Mouse (Mus musculus): ENCODE measurements at regions not wholly inside any gene's neighbourhood (a gene's known extent, or its start where the extent isn't known, plus 50 kb on each side); places are given as distances from the start of the nearest gene placed in this dataset.
"Not testable (repeated sequence)": the region's sequence is repeated elsewhere in the genome, so short reads cannot be mapped to it uniquely, and the experiment has no call there.

GRCm38 (mm10) chr14:86211654-86212053, 929.4 kb downstream of the Diaph3 start:
- ATAC-seq (replicated peaks; ENCODE audit: poor library complexity): no peak

- no peak for ATAC-seq (replicated peaks; ENCODE audit: poor library complexity)
These were observed 936.5 kb downstream of the Diaph3 start for GRCm38 (mm10) chr14:86204582-86204981.

DNA sequence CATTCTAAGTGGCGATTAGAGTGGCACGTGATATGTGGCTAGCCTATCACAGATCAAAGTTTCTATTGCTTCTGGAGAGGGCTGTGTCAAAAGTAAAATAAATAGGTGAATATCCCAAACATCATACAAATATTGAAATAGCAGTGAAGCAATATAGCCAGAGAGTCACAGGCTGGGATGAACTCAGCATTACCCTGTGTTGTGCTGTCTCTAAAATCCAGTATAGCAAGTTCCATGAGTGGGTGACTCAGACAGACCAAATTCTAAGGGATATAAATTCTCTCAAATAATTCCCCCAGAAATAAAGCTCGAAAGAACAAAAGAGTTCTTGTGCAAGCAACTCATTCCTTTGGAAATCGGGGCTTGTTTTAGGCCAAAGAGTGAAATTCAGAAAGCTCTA, 943.2 kb downstream of the Diaph3 start:
- no peak for ATAC-seq (replicated peaks; ENCODE audit: poor library complexity)

DNA sequence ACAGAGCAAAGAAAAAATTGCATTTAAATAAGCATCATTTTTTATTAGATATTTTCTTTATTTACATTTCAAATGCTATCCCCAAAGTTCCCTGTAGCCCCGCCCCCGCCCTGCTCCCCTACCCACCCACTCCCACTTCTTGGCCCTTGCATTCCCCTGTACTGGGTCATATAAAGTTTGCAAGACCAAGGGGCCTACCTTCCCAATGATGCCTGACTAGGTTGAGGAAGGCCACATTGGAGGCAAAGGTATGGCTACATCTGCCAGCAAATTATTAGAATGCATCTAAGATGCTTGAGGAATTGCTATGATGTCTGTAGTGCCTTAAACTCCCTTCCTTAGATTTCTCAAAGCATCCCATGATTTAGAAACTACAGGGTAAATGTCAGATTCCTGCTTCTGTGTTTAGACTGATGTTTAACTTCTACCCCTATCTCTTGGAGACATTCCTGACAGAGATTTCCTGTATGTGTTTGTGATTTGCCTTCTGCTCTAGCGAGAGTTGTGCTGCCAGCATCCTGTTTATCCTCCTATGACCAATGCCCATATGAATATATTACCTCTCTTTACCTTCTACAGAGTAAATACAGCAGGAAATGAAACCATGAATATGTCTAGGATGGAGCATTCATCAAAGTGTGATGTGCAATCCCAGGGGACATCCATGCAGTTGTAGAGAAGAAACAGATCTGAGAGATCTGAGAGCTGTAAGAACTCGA, 956.2 kb downstream of the Diaph3 start:
- ATAC-seq (replicated peaks; ENCODE audit: poor library complexity): no peak

- no peak for ATAC-seq (replicated peaks; ENCODE audit: poor library complexity)
These were observed 962.5 kb downstream of the Diaph3 start for GRCm38 (mm10) chr14:86178517-86178916.

- ATAC-seq (replicated peaks; ENCODE audit: poor library complexity): no peak
These were observed 969.9 kb downstream of the Diaph3 start for GRCm38 (mm10) chr14:86171118-86171517.

DNA sequence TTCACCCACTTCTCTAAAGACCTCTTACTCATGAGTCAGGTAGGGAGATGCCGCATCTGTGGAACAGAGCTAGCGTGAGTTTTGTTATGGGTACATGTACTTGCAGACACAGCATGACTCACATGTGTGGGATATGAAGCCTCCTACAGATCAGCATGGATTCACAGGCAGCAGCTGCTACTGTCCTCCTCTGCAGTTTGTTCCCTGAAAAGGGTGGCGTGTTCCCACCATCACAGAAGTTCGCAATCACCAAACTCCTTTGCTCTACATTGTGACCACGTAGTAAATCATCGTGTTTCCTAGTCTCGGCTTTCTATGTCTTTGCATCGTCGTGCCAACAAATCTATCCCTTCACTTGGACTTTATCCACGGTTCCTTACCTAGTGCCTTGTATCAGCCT, 981.9 kb downstream of the Diaph3 start:
- no peak for ATAC-seq (replicated peaks; ENCODE audit: poor library complexity)

DNA sequence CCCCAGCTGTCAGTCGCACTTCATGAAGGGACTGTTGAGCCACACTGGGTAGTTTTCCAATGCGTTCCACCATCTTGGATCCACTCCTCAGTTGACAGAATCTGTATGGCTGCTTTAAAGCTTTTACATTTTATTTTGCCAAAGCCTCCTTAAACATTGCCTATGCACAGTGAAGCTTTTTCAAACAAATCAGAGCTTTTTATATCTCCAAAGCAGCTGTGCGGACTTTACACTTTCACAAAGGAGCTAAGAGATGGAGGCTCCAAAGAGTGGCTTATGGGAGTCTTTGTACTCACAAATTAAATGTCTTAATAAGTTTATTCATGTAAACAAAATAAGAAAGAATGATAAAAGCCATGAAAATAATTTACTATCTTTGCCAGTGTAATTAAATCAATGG, 986.3 kb downstream of the Diaph3 start:
- no peak for ATAC-seq (replicated peaks; ENCODE audit: poor library complexity)

DNA sequence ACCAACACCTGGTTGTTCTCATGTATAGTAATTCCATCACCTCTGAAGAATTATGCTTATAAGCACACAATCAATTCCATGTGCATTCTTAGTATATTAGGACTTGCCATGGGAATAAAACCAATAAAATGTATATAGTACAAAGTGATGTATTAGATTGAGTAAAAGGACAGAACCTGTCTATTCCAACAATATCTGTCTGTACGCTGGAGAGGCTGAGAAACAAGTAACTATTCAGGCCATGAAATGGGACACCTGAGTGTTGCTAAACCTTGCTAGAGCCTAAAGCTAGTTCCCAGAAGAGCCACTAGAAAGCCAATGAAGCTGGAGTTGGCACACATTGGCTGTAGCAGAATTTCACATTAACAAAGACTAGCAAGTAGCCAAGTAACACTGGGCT, 989.8 kb downstream of the Diaph3 start:
- no peak for ATAC-seq (replicated peaks; ENCODE audit: poor library complexity)

- peak; percentile 60 for ATAC-seq (replicated peaks; ENCODE audit: poor library complexity)
These were observed 990.6 kb downstream of the Diaph3 start for GRCm38 (mm10) chr14:86150329-86150866.

GRCm38 (mm10) chr14:86115254-86116057, 1025.6 kb downstream of the Diaph3 start:
- no peak for ATAC-seq (replicated peaks; ENCODE audit: poor library complexity)

GRCm38 (mm10) chr14:86101497-86101896, 1039.5 kb downstream of the Diaph3 start:
- ATAC-seq (replicated peaks; ENCODE audit: poor library complexity): no peak

- ATAC-seq (replicated peaks; ENCODE audit: poor library complexity): no peak
These were observed 1070.5 kb downstream of the Diaph3 start for GRCm38 (mm10) chr14:86070313-86071100.

DNA sequence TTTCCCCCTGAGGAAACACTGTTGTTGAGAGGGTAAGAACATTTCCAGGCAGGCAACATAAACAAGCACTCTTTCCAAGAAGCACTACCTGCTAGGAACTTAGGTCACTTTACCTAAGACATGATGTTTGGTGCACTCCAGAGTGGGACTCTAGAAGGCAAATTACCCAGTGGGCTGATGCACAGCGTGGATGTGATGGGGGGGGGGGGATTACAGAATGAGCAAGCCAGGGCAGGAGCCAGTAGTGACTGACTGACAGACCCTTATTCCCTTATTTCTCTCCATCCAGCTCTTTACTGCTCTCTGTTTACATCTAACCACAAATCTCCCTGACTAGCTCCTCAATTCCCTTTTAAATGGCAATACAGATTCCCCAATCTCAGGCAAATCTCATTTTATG, 1071.7 kb downstream of the Diaph3 start:
- ATAC-seq (replicated peaks; ENCODE audit: poor library complexity): no peak

DNA sequence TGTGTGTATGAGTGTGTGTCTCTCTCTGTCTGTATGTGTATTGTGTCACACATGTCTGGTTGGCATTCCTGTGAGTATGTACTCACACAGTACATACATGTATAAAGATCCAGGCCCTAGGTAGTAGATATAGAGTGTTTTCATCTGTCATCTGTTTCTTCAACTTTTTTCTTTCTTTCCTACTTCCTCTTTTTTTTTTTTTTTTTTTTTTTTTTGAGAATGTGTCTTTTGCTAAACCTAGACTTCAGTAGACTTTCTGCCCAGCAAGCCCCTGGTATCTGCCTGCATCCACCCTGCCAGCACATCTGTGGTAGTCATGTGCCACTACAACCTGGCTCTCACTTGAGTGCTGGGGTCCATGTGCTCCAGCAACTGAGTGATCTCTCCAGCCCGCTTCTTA, 1073.3 kb downstream of the Diaph3 start:
- no peak for ATAC-seq (replicated peaks; ENCODE audit: poor library complexity)

GRCm38 (mm10) chr14:86063620-86063943, 1077.5 kb downstream of the Diaph3 start:
- no peak for ATAC-seq (replicated peaks; ENCODE audit: poor library complexity)

GRCm38 (mm10) chr14:86062885-86063619, 1078.0 kb downstream of the Diaph3 start:
- ATAC-seq (replicated peaks; ENCODE audit: poor library complexity): no peak

- no peak for ATAC-seq (replicated peaks; ENCODE audit: poor library complexity)
These were observed 1084.0 kb downstream of the Diaph3 start for GRCm38 (mm10) chr14:86056991-86057390.

GRCm38 (mm10) chr14:86054668-86055067, 1086.4 kb downstream of the Diaph3 start:
- no peak for ATAC-seq (replicated peaks; ENCODE audit: poor library complexity)

DNA sequence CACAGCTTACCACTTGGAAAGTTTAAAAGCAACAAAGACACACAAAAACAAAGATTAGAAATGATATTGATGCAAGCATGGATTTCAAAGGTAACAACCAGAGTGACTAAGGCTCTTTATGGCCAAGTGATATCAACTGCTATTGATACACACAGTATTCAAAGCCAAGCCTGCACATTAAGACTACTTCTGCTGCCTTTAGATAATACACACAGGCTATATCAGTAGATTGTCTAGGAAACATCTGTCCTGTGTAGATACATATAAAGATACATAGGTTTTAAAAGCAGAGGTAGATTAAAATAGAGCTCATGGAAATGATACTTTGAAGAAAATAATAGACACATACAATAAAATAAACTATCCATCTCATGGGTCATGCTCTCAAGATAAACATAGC, 1111.6 kb downstream of the Diaph3 start:
- no peak for ATAC-seq (replicated peaks; ENCODE audit: poor library complexity)

DNA sequence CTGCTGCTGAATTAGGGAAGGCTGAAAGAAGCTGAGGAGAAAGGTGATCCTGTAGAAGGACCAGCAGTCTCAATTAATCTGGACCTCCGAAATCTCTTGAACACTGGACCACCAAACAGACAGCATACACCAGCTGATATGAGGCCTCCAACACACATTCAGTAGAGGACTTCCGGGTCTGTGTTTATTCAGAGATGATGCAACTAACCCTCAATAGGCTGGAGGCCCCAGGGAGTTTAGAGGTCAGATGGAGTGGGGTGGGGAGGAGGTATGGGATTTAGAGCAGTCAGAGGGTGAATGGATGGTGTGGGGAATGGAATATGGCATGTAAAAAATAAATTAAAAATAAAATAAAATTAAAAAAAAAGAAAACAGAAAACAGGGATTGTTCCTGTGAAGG, 1123.4 kb downstream of the Diaph3 start:
- ATAC-seq (replicated peaks; ENCODE audit: poor library complexity): not testable (repeated sequence)

Data from megakaryocyte progenitor cell, adult 5-6 weeks (primary cell).